Mouse (Mus musculus): ENCODE measurements around the gene Papolg. TPM values are rescaled to one million over a fixed set of nuclear protein-coding genes. Genes with fewer than 3 reads are reported as not detected.
"Not testable (repeated sequence)": the region's sequence is repeated elsewhere in the genome, so short reads cannot be mapped to it uniquely, and the experiment has no call there.

Gene Papolg
- 15.8 and 16.3 TPM in 2 replicates for polyA plus RNA-seq (2014; fragmentation: Nextera tagmentation; extraction: Ambion mirVana)

- peak within 1 kb of the TSS; percentile 59 for H3K4me2 ChIP-seq (replicated peaks; ENCODE audit: low read depth, low read length)
- no peaks in the 10 kb centered on the region for H3K36me3 ChIP-seq (ENCODE audit: control insufficient read depth, insufficient read depth, low read length)
- H3K9ac ChIP-seq (replicated peaks; ENCODE audit: low read depth, low read length) = peak within 1 kb of the TSS; percentile 64
- peak within 1 kb of the TSS; percentile 79 for H3K4me3 ChIP-seq (ENCODE audit: low read depth, low read length)
- 0% methylated on average over 21 of the region's 21 CpGs for WGBS
- H3K27ac ChIP-seq (ENCODE audit: low read length) = peak within 1 kb of the TSS; percentile 90; the same call in 1 of the 2 replicates
- no peaks in the 10 kb centered on the region for H3K27me3 ChIP-seq (ENCODE audit: control insufficient read depth, insufficient read depth, low read length)
- H3K9me3 ChIP-seq (ENCODE audit: control insufficient read depth, low read depth, low read length) = no peaks in the 10 kb centered on the region
- ATAC-seq (ENCODE audit: insufficient number of reproducible peaks, insufficient read depth, low FRiP score, low read depth) = peak; percentile 98
- no peaks in the 10 kb centered on the region for H3K4me1 ChIP-seq (ENCODE audit: control insufficient read depth, insufficient read depth, low read length)
Measured at GRCm38 (mm10) chr11:23895060-23895426, at the start of gene Papolg. Papolg (minus strand) TSS chr11:23895253.

- H3K4me3 ChIP-seq (ENCODE audit: low read depth, low read length); ATAC-seq (ENCODE audit: insufficient number of reproducible peaks, insufficient read depth, low FRiP score, low read depth): not testable (repeated sequence)
- H3K4me2 ChIP-seq (replicated peaks; ENCODE audit: low read depth, low read length) = peak overlapping the region; percentile 29
Measured at GRCm38 (mm10) chr11:23928146-23928545, 33.1 kb upstream of the Papolg start.

GRCm38 (mm10) chr11:23927643-23928042, 32.6 kb upstream of the Papolg start:
- no peak overlapping the region for H3K9ac ChIP-seq (replicated peaks; ENCODE audit: low read depth, low read length)
- no peaks in the 10 kb centered on the region for H3K9me3 ChIP-seq (ENCODE audit: control insufficient read depth, low read depth, low read length)
- ATAC-seq (ENCODE audit: insufficient number of reproducible peaks, insufficient read depth, low FRiP score, low read depth) = no peak
- H3K4me2 ChIP-seq (replicated peaks; ENCODE audit: low read depth, low read length) = peak overlapping the region; percentile 29
- H3K27me3 ChIP-seq (ENCODE audit: control insufficient read depth, insufficient read depth, low read length) = no peaks in the 10 kb centered on the region
- H3K36me3 ChIP-seq (ENCODE audit: control insufficient read depth, insufficient read depth, low read length) = no peaks in the 10 kb centered on the region
- H3K4me3 ChIP-seq (ENCODE audit: low read depth, low read length) = no peak overlapping the region
- 37% methylated on average over 8 of the region's 8 CpGs for whole genome bisulfite sequencing
- no peaks in the 10 kb centered on the region for H3K4me1 ChIP-seq (ENCODE audit: control insufficient read depth, insufficient read depth, low read length)
- H3K27ac ChIP-seq (ENCODE audit: low read length) = no peak overlapping the region

More at GRCm38 (mm10) chr11:23928146-23928545, 33.1 kb upstream of the Papolg start:
- H3K9me3 ChIP-seq (ENCODE audit: control insufficient read depth, low read depth, low read length); H3K4me1 ChIP-seq (ENCODE audit: control insufficient read depth, insufficient read depth, low read length); H3K9ac ChIP-seq (replicated peaks; ENCODE audit: low read depth, low read length); H3K27me3 ChIP-seq (ENCODE audit: control insufficient read depth, insufficient read depth, low read length); H3K27ac ChIP-seq (ENCODE audit: low read length); H3K36me3 ChIP-seq (ENCODE audit: control insufficient read depth, insufficient read depth, low read length): not testable (repeated sequence)
- WGBS = 23% methylated on average over 8 of the region's 8 CpGs

GRCm38 (mm10) chr11:23913824-23914223, 18.8 kb upstream of the Papolg start:
- not testable (repeated sequence) for H3K4me3 ChIP-seq (ENCODE audit: low read depth, low read length); H3K27ac ChIP-seq (ENCODE audit: low read length); H3K4me2 ChIP-seq (replicated peaks; ENCODE audit: low read depth, low read length); H3K4me1 ChIP-seq (ENCODE audit: control insufficient read depth, insufficient read depth, low read length); H3K36me3 ChIP-seq (ENCODE audit: control insufficient read depth, insufficient read depth, low read length); ATAC-seq (ENCODE audit: insufficient number of reproducible peaks, insufficient read depth, low FRiP score, low read depth); H3K27me3 ChIP-seq (ENCODE audit: control insufficient read depth, insufficient read depth, low read length); H3K9ac ChIP-seq (replicated peaks; ENCODE audit: low read depth, low read length); H3K9me3 ChIP-seq (ENCODE audit: control insufficient read depth, low read depth, low read length)
- 80% methylated on average over 2 of the region's 2 CpGs for WGBS

- no peaks in the 10 kb centered on the region for H3K9me3 ChIP-seq (ENCODE audit: control insufficient read depth, low read depth, low read length)
- no peak overlapping the region for H3K4me3 ChIP-seq (ENCODE audit: low read depth, low read length)
- no peak overlapping the region for H3K9ac ChIP-seq (replicated peaks; ENCODE audit: low read depth, low read length)
- H3K36me3 ChIP-seq (ENCODE audit: control insufficient read depth, insufficient read depth, low read length) = no peaks in the 10 kb centered on the region
- H3K4me2 ChIP-seq (replicated peaks; ENCODE audit: low read depth, low read length) = no peak overlapping the region
- H3K27me3 ChIP-seq (ENCODE audit: control insufficient read depth, insufficient read depth, low read length) = no peaks in the 10 kb centered on the region
- ATAC-seq (ENCODE audit: insufficient number of reproducible peaks, insufficient read depth, low FRiP score, low read depth) = no peak
- no peaks in the 10 kb centered on the region for H3K4me1 ChIP-seq (ENCODE audit: control insufficient read depth, insufficient read depth, low read length)
- H3K27ac ChIP-seq (ENCODE audit: low read length) = no peak overlapping the region
- WGBS = 69% methylated on average over 1 of the region's 1 CpGs
Measured at GRCm38 (mm10) chr11:23903909-23904308, 8.9 kb upstream of the Papolg start.

- WGBS = under 1% methylated on average over 47 of the region's 48 CpGs
Measured at GRCm38 (mm10) chr11:23894141-23895059, 653 bp downstream of the Papolg start.

GRCm38 (mm10) chr11:23893556-23893955, 1.5 kb downstream of the Papolg start:
- Histone ChIP-seq H3K27me3 (ENCODE audit: control insufficient read depth, insufficient read depth, low read length) (no peaks in the 10 kb centered on the region), H3K4me2 (replicated peaks; ENCODE audit: low read depth, low read length) (no peak overlapping the region)
- no peak for ATAC-seq (ENCODE audit: insufficient number of reproducible peaks, insufficient read depth, low FRiP score, low read depth)

More at GRCm38 (mm10) chr11:23894141-23895059, 653 bp downstream of the Papolg start:
- peak overlapping the region; percentile 79 for H3K4me3 ChIP-seq (ENCODE audit: low read depth, low read length)
- peak overlapping the region; percentile 90; the same call in 1 of the 2 replicates for H3K27ac ChIP-seq (ENCODE audit: low read length)
- no peaks in the 10 kb centered on the region for H3K4me1 ChIP-seq (ENCODE audit: control insufficient read depth, insufficient read depth, low read length)
- ATAC-seq (ENCODE audit: insufficient number of reproducible peaks, insufficient read depth, low FRiP score, low read depth) = peak; percentile 80
- H3K27me3 ChIP-seq (ENCODE audit: control insufficient read depth, insufficient read depth, low read length) = no peaks in the 10 kb centered on the region
- H3K9me3 ChIP-seq (ENCODE audit: control insufficient read depth, low read depth, low read length) = no peaks in the 10 kb centered on the region
- peak overlapping the region; percentile 64 for H3K9ac ChIP-seq (replicated peaks; ENCODE audit: low read depth, low read length)
- H3K4me2 ChIP-seq (replicated peaks; ENCODE audit: low read depth, low read length) = peak overlapping the region; percentile 59
- no peaks in the 10 kb centered on the region for H3K36me3 ChIP-seq (ENCODE audit: control insufficient read depth, insufficient read depth, low read length)

GRCm38 (mm10) chr11:23864326-23864725, 30.7 kb downstream of the Papolg start:
- H3K27me3 ChIP-seq (ENCODE audit: control insufficient read depth, insufficient read depth, low read length) = no peaks in the 10 kb centered on the region
- no peak overlapping the region for H3K4me3 ChIP-seq (ENCODE audit: low read depth, low read length)
- H3K4me2 ChIP-seq (replicated peaks; ENCODE audit: low read depth, low read length) = no peak overlapping the region
- WGBS = 85% methylated on average over 2 of the region's 2 CpGs
- H3K9ac ChIP-seq (replicated peaks; ENCODE audit: low read depth, low read length) = no peak overlapping the region
- H3K27ac ChIP-seq (ENCODE audit: low read length) = no peak overlapping the region
- no peaks in the 10 kb centered on the region for H3K9me3 ChIP-seq (ENCODE audit: control insufficient read depth, low read depth, low read length)
- H3K4me1 ChIP-seq (ENCODE audit: control insufficient read depth, insufficient read depth, low read length) = no peaks in the 10 kb centered on the region
- ATAC-seq (ENCODE audit: insufficient number of reproducible peaks, insufficient read depth, low FRiP score, low read depth) = no peak
- peaks cover 62% of the 10 kb centered on the region for H3K36me3 ChIP-seq (ENCODE audit: control insufficient read depth, insufficient read depth, low read length)

More at GRCm38 (mm10) chr11:23893556-23893955, 1.5 kb downstream of the Papolg start:
- no peaks in the 10 kb centered on the region for H3K36me3 ChIP-seq (ENCODE audit: control insufficient read depth, insufficient read depth, low read length)
- no peak overlapping the region for H3K4me3 ChIP-seq (ENCODE audit: low read depth, low read length)
- no peaks in the 10 kb centered on the region for H3K9me3 ChIP-seq (ENCODE audit: control insufficient read depth, low read depth, low read length)
- no peaks in the 10 kb centered on the region for H3K4me1 ChIP-seq (ENCODE audit: control insufficient read depth, insufficient read depth, low read length)
- H3K9ac ChIP-seq (replicated peaks; ENCODE audit: low read depth, low read length) = no peak overlapping the region
- H3K27ac ChIP-seq (ENCODE audit: low read length) = no peak overlapping the region

Measured in stomach, embryonic 14.5 days (tissue).